Mouse (Mus musculus): ENCODE data around the gene Slc25a21. TPM values are rescaled to one million over a fixed set of nuclear protein-coding genes. Genes with fewer than 3 reads are reported as not detected.

Slc25a21 gene
- polyA plus RNA-seq, 1 experiment from 2014 or later = 1.2 TPM

GRCm38 (mm10) chr12:56699351-56699750 is 497.9 kb downstream of the Slc25a21 start:
- Histone ChIP-seq H3K27me3 (ENCODE audit: control insufficient read depth, insufficient read depth, low read length) (peaks cover 77% of the 10 kb centered on the region), H3K9ac (ENCODE audit: low read depth, low read length) (no peak overlapping the region), H3K4me3 (ENCODE audit: low read depth, low read length) (no peak overlapping the region), H3K27ac (ENCODE audit: low read depth, low read length) (no peak overlapping the region), H3K4me2 (replicated peaks; ENCODE audit: low read depth, low read length) (no peak overlapping the region), H3K4me1 (replicated peaks; ENCODE audit: control insufficient read depth, insufficient read depth, low read length) (no peaks in the 10 kb centered on the region; the same call in 1 of the 2 replicates), H3K36me3 (ENCODE audit: control insufficient read depth, insufficient read depth, low read length) (no peaks in the 10 kb centered on the region), H3K9me3 (ENCODE audit: control insufficient read depth, low read length) (no peaks in the 10 kb centered on the region)
- DNase-seq (ENCODE audit: low spot score) (peak; percentile 55), ATAC-seq (ENCODE audit: low FRiP score) (no peak)
- 3% methylated on average over 3 of the region's 3 CpGs for WGBS

GRCm38 (mm10) chr12:56698191-56698980 is 498.9 kb downstream of the Slc25a21 start:
- H3K9ac ChIP-seq (ENCODE audit: low read depth, low read length) = no peak overlapping the region
- no peak overlapping the region for H3K4me3 ChIP-seq (ENCODE audit: low read depth, low read length)
- WGBS = 3% methylated on average over 8 of the region's 8 CpGs
- H3K36me3 ChIP-seq (ENCODE audit: control insufficient read depth, insufficient read depth, low read length) = no peaks in the 10 kb centered on the region
- DNase-seq (ENCODE audit: low spot score) = peak; percentile 43
- H3K9me3 ChIP-seq (ENCODE audit: control insufficient read depth, low read length) = no peaks in the 10 kb centered on the region
- no peaks in the 10 kb centered on the region; the same call in 1 of the 2 replicates for H3K4me1 ChIP-seq (replicated peaks; ENCODE audit: control insufficient read depth, insufficient read depth, low read length)
- ATAC-seq (ENCODE audit: low FRiP score) = no peak
- no peak overlapping the region for H3K4me2 ChIP-seq (replicated peaks; ENCODE audit: low read depth, low read length)
- H3K27ac ChIP-seq (ENCODE audit: low read depth, low read length) = no peak overlapping the region
- H3K27me3 ChIP-seq (ENCODE audit: control insufficient read depth, insufficient read depth, low read length) = peaks cover 86% of the 10 kb centered on the region

- Histone ChIP-seq H3K4me1 (replicated peaks; ENCODE audit: control insufficient read depth, insufficient read depth, low read length) (no peaks in the 10 kb centered on the region; the same call in 1 of the 2 replicates), H3K27me3 (ENCODE audit: control insufficient read depth, insufficient read depth, low read length) (peaks cover 91% of the 10 kb centered on the region), H3K4me3 (ENCODE audit: low read depth, low read length) (no peak overlapping the region), H3K36me3 (ENCODE audit: control insufficient read depth, insufficient read depth, low read length) (no peaks in the 10 kb centered on the region), H3K9ac (ENCODE audit: low read depth, low read length) (no peak overlapping the region), H3K9me3 (ENCODE audit: control insufficient read depth, low read length) (no peaks in the 10 kb centered on the region), H3K4me2 (replicated peaks; ENCODE audit: low read depth, low read length) (no peak overlapping the region), H3K27ac (ENCODE audit: low read depth, low read length) (no peak overlapping the region)
- ATAC-seq (ENCODE audit: low FRiP score) = no peak
- DNase-seq (ENCODE audit: low spot score) = peak; percentile 51
- 1% methylated on average over 12 of the region's 12 CpGs for WGBS
Observed at GRCm38 (mm10) chr12:56697785-56698184, 499.5 kb downstream of the Slc25a21 start.

- under 1% methylated on average over 36 of the region's 36 CpGs for WGBS
- DNase-seq (ENCODE audit: low spot score) (peak; percentile 52), ATAC-seq (ENCODE audit: low FRiP score) (no peak)
- Histone ChIP-seq H3K9me3 (ENCODE audit: control insufficient read depth, low read length) (no peaks in the 10 kb centered on the region), H3K27ac (ENCODE audit: low read depth, low read length) (no peak overlapping the region), H3K4me3 (ENCODE audit: low read depth, low read length) (peak overlapping the region; percentile 20), H3K4me2 (replicated peaks; ENCODE audit: low read depth, low read length) (peak overlapping the region; percentile 24), H3K9ac (ENCODE audit: low read depth, low read length) (no peak overlapping the region), H3K4me1 (replicated peaks; ENCODE audit: control insufficient read depth, insufficient read depth, low read length) (no peaks in the 10 kb centered on the region; the same call in 1 of the 2 replicates), H3K36me3 (ENCODE audit: control insufficient read depth, insufficient read depth, low read length) (no peaks in the 10 kb centered on the region), H3K27me3 (ENCODE audit: control insufficient read depth, insufficient read depth, low read length) (peaks cover 91% of the 10 kb centered on the region)
Observed at GRCm38 (mm10) chr12:56697011-56697740, 500.1 kb downstream of the Slc25a21 start.

GRCm38 (mm10) chr12:56696174-56697010 is 500.9 kb downstream of the Slc25a21 start:
- Histone ChIP-seq H3K9me3 (ENCODE audit: control insufficient read depth, low read length) (no peaks in the 10 kb centered on the region), H3K4me3 (ENCODE audit: low read depth, low read length) (peak overlapping the region; percentile 27), H3K27me3 (ENCODE audit: control insufficient read depth, insufficient read depth, low read length) (peaks cover 96% of the 10 kb centered on the region), H3K4me1 (replicated peaks; ENCODE audit: control insufficient read depth, insufficient read depth, low read length) (no peaks in the 10 kb centered on the region; the same call in 1 of the 2 replicates), H3K9ac (ENCODE audit: low read depth, low read length) (no peak overlapping the region), H3K27ac (ENCODE audit: low read depth, low read length) (no peak overlapping the region), H3K4me2 (replicated peaks; ENCODE audit: low read depth, low read length) (peak overlapping the region; percentile 24), H3K36me3 (ENCODE audit: control insufficient read depth, insufficient read depth, low read length) (no peaks in the 10 kb centered on the region)
- DNase-seq (ENCODE audit: low spot score) (peak; percentile 67), ATAC-seq (ENCODE audit: low FRiP score) (no peak)
- under 1% methylated on average over 57 of the region's 57 CpGs for WGBS

GRCm38 (mm10) chr12:56695358-56696173 is 501.7 kb downstream of the Slc25a21 start:
- Histone ChIP-seq H3K9me3 (ENCODE audit: control insufficient read depth, low read length) (no peaks in the 10 kb centered on the region), H3K27me3 (ENCODE audit: control insufficient read depth, insufficient read depth, low read length) (peaks cover 95% of the 10 kb centered on the region), H3K9ac (ENCODE audit: low read depth, low read length) (no peak overlapping the region), H3K36me3 (ENCODE audit: control insufficient read depth, insufficient read depth, low read length) (no peaks in the 10 kb centered on the region), H3K27ac (ENCODE audit: low read depth, low read length) (no peak overlapping the region), H3K4me1 (replicated peaks; ENCODE audit: control insufficient read depth, insufficient read depth, low read length) (no peaks in the 10 kb centered on the region; the same call in 1 of the 2 replicates), H3K4me2 (replicated peaks; ENCODE audit: low read depth, low read length) (peak overlapping the region; percentile 22), H3K4me3 (ENCODE audit: low read depth, low read length) (peak overlapping the region; percentile 27)
- WGBS = under 1% methylated on average over 41 of the region's 41 CpGs
- ATAC-seq (ENCODE audit: low FRiP score) (peak; percentile 91), DNase-seq (ENCODE audit: low spot score) (peak; percentile 84)

GRCm38 (mm10) chr12:56694936-56695335 is 502.3 kb downstream of the Slc25a21 start:
- DNase-seq (ENCODE audit: low spot score) (no peak), ATAC-seq (ENCODE audit: low FRiP score) (no peak)
- Histone ChIP-seq H3K4me1 (replicated peaks; ENCODE audit: control insufficient read depth, insufficient read depth, low read length) (no peaks in the 10 kb centered on the region; the same call in 1 of the 2 replicates), H3K4me2 (replicated peaks; ENCODE audit: low read depth, low read length) (no peak overlapping the region), H3K9me3 (ENCODE audit: control insufficient read depth, low read length) (no peaks in the 10 kb centered on the region), H3K9ac (ENCODE audit: low read depth, low read length) (no peak overlapping the region), H3K4me3 (ENCODE audit: low read depth, low read length) (no peak overlapping the region), H3K27me3 (ENCODE audit: control insufficient read depth, insufficient read depth, low read length) (peaks cover 96% of the 10 kb centered on the region), H3K36me3 (ENCODE audit: control insufficient read depth, insufficient read depth, low read length) (no peaks in the 10 kb centered on the region), H3K27ac (ENCODE audit: low read depth, low read length) (no peak overlapping the region)
- WGBS = 1% methylated on average over 11 of the region's 11 CpGs

GRCm38 (mm10) chr12:56694361-56694760 is 502.9 kb downstream of the Slc25a21 start:
- H3K4me2 ChIP-seq (replicated peaks; ENCODE audit: low read depth, low read length) = no peak overlapping the region
- ATAC-seq (ENCODE audit: low FRiP score) = no peak

More at GRCm38 (mm10) chr12:56694361-56694760, 502.9 kb downstream of the Slc25a21 start:
- DNase-seq (ENCODE audit: low spot score) = peak; percentile 55
- Histone ChIP-seq H3K27ac (ENCODE audit: low read depth, low read length) (no peak overlapping the region), H3K4me3 (ENCODE audit: low read depth, low read length) (no peak overlapping the region), H3K9ac (ENCODE audit: low read depth, low read length) (no peak overlapping the region), H3K9me3 (ENCODE audit: control insufficient read depth, low read length) (no peaks in the 10 kb centered on the region), H3K27me3 (ENCODE audit: control insufficient read depth, insufficient read depth, low read length) (peaks cover 96% of the 10 kb centered on the region), H3K4me1 (replicated peaks; ENCODE audit: control insufficient read depth, insufficient read depth, low read length) (no peaks in the 10 kb centered on the region; the same call in 1 of the 2 replicates), H3K36me3 (ENCODE audit: control insufficient read depth, insufficient read depth, low read length) (no peaks in the 10 kb centered on the region)
- WGBS = 4% methylated on average over 14 of the region's 14 CpGs

Measured in hindbrain, embryonic 11.5 days (tissue).